Mouse (Mus musculus) lung, postnatal 4 days (tissue): ENCODE results near the gene 8030411F24Rik.
"Not testable (repeated sequence)": the region's sequence is repeated elsewhere in the genome, so short reads cannot be mapped to it uniquely, and the experiment has no call there.

ENCODE experiments used
- DNase-seq, 2 experiments: peaks; one replicate each; pipeline ENCODE4 v3.0.0; 2021

Gene 8030411F24Rik

DNA sequence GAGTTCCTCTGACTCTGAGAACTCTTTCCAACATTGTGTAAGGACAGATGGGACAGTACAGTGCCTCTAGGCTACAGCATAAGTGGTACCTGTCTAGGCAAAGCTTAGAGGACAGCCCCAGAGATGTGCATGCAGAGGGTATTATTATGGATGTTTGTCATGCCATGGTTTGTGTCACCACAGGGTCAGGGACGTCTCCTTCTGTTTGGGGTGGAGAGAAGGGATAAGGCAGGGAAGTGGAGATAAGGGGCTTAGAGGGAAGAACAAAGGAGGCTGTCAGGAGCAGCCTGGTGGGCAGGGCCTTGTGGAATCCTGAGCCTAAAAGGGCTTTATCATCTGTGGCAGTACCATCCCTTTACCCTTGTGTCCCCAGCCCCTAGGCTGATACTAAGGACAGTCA, at the start of gene 8030411F24Rik:
TSS of gene 8030411F24Rik (plus strand) at position 301 of the 400 bp plus-strand sequence.
- DNase-seq = no peak

DNA sequence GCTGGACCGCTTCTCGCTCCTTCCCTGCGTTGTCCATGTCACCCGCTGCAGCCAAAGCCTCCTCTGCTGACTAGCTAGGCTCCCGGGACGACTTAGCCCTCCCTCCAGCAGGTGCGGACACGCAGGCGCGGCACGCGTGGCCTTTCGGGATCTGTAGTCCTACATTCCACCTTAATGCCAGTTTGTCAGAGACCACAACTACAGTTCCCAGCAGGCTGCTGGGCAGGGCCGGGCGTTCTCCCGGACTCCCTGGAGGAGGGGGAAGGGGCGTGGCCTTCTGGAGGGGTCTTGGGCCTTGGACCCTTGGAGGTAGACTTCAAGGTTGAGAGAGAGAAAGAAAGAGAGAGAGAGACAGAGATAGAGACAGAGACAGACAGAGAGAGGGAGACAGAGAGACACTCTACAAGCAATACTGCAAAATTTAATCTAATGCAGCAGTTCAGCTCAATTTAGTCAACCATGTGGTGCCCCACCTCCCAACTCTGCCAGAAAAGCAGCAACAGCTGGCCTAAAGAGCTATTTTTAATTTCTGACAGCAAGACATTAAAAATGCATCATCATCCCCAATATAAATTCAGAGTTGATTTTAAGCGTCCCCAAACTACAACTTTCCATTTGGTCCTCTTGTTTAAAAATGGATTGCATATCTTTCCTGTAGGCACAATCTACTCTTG, 49.3 kb upstream of the 8030411F24Rik start, which contains the start of gene Napb:
TSS of gene Napb (minus strand) at position 141 of the 674 bp plus-strand sequence.
- DNase-seq = peak; percentile 91 to 94

DNA sequence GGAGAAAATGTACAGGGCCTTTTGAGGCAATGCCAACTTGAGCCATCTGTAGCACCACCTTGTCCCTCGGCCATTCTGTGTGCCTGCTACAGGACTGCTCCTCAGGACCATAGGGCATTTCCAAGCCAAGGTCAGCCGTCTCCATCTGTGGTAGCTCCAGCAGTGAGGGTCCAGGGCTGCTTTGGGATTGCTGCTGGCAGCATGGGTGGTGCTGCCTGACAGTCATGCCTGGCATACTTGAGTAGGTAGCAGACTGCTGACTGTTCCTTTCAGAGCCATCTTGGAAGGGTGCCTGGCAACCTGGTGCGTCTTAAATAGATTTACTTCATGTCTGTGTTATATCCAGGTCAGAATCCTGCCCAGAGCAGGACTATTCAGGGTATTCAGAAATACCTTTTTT, 38.8 kb upstream of the 8030411F24Rik start:
- DNase-seq = no peak

DNA sequence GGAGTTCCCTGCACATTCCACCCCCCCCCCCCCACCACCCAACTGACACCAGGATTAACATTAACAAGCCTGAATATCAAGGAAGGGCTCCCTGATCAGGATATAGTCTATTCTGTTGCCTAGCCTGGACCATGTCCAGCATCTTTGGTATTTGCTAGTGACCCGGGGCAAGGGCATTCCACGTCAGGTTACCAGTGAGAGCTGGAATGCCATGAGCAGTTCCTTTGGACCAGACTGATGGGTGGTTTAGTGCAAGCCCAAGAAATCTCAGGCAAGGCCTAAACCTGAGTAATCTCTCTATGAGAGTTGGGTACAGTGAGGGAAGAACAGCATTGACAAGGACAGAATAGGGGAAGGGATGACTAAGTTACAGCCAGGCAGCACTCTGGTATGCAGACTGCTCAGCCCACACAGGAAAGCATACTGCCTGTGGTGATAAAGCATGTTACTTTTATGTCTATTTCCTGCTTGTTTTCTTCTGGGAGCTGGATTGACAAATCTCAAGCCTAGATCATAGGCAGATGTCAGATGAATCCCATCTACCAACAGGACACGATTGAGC, 37.9 kb upstream of the 8030411F24Rik start:
- no peak for DNase-seq

DNA sequence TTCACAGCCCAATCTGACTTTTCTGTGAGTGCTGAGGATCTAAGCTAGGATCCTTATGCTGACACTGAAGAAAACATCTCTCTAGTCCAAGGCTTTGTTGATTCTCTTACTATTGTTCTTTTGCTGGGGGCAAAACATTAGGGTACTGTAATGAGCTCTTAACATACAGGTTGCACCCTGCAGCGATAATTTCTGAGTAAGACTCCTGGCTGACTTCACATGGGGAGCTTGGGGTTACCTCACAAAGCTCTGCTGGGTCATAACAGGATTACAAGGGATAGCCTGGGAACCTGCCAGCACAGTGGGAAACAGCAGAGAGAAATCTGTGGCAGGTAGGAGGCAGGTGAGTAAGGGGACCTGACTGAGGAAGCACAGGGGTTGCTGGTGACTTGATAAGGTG, 31.8 kb upstream of the 8030411F24Rik start, which contains the start of gene Cstl1:
TSS of gene Cstl1 (plus strand) at position 301 of the 400 bp plus-strand sequence.
- no peak for DNase-seq

DNA sequence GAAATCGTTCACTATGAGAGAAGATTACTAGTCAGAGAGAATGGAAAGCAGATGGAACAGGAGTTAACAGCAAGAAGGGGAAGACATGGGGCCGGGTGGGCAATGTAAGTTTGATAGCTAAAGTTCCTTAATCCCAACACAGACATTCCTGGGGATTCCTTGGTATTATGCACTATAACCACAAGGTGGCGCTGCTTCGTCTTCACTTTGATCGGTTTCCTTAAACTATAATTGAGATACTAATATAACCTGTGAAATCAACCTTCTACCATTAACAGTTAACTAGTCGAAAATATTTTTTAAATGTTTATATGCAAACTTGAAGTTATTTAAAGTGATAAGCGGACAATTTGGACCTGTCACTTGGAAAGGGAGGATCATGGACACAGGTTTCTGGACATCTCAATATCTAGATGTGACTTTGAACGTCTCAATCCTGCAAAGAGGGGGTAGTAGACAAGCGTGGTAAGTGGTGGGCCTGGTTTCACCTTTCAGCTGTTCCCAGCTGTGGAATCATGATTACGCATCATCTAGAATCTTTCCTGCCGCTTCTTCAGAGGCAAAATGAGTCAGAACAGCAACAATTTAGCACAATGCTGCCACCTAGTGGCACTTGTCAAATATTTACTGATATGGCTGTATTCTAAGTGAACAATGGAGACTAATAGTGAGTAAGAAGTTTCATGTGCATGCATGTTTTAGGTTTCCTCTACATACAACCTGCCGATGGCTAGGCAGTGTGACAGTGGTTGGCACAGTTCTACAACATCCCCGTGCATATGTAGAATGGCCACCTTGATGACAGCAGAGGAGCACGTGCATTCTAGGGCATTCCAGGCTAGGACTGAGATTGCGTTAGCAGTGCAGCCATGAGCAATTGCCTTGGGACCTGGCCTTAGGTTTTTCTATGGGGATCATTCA, 29.7 kb upstream of the 8030411F24Rik start:
- DNase-seq = peak; percentile 25 to 76

DNA sequence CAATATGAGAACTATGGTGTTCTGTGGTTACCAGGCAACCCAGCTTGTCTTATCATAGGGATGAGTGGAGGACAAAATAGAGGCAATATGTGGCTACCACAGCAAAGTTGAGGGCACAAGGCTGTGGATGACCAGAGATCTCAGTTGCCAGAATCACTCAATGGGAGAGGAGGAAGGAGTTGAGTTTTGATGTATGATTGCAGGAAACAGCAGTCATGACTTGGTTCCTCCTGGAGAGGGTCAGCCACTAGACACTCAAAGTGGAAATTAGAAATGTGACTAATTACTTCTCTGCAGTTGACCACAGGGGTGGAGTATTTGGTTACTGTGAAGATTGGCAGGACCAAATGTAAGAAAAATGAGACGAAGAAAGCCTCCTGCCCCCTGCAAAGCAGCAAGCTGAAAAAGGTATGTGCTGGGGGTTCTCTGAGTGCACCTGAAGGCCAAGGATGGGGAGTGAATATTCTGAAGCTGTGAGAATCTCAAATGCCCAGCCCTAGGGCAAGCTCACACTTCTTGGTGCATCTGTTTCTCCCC, 27.4 kb upstream of the 8030411F24Rik start:
- no peak for DNase-seq

DNA sequence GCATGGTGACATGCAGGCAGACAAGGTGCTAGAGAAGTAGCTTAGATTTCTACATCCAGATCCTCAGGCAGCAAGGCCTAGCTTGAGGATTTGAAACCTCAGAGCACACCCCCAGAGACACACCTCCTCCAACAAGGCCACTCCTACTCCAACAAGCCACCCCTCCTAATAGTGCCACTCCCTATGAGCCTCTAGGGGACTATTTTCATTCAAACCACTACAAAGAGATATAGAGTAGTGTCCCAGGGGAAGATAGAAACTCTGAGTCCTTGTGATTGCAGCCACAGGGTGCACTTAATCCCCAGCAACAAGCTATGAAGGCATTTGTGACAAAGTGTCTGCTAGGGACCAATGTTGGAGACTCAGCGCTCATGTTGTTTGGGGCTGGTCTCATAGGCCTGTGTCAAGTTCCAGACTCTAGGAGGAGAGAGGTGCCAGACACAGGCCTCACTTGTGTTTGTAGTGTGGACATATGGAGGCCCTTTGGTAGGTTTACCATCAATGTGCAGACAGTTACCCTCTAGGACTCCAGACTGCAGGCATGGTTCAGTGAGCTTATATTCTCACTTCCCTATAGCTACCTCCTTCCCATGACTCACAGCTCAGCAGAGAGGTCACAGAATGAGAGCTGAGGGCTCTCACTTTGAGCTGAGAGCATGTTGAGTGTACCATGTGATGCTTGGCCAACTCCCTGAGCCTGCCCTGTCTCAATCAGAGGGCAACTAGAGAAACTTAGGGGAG, 18.0 kb upstream of the 8030411F24Rik start:
- peak; percentile 61 to 72 for DNase-seq

DNA sequence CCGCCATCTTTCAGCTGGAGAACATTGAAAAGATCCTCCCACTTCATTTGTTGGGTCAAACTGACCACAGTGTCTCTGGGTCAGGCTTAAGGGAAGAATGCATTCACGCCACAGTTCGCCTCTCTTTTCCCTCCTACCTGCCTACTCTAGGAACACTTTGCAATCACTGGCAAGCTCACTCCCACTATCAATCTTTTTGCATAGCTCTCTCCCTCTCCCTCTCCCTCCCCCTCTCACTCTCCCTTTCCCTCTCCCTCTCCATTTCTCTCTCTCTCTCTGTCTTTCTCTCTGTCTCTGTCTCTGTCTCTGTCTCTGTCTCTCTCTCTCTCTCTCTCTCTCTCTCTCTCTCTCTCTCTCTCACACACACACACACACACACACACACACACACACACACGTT, 10.4 kb upstream of the 8030411F24Rik start, which contains the start of gene Cst11:
TSS of gene Cst11 (minus strand) at position 101 of the 400 bp plus-strand sequence.
- DNase-seq = not testable (repeated sequence)

DNA sequence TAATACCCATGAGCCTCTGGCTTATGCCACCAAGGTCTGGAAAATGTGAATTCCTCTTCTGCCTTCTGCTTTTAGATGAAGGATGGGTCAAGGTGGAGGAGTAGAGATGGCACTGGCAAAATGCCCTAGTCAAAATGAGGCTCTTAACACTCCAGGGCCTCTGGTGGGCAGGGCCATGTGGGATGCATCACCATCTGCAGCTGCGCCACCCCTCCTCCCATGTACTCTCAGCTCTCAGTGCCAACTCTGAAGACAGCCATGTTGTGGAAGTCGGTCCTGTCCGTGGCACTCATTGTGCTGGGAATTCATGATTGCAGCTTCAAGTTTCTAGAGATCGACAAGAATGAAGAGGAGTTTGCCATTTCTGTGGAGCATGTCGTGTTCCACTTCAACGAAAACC, 7.3 kb downstream of the 8030411F24Rik start, which contains the start of gene Cst12:
TSS of gene Cst12 (plus strand) at position 220 of the 400 bp plus-strand sequence.
- DNase-seq = no peak

DNA sequence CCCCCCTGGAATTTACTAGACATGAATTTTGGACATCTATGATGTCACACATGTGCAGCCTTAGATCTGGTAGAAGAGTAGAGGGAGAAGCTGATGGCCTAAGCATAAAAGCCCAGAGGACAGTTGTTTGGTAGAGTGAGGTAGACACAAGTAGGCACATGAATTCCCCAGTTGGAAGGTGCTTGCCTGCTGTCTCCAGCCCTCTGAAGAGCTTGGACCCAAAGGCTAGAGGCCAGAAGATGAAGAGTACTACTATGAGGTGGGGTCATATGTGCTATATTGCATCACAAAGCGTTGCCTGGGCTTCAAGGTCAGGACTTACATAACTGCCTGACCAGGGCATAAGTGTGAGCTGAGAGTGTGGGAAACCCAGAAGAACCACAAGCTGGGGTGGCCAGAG, 16.7 kb downstream of the 8030411F24Rik start, which contains the start of gene Cst8:
TSS of gene Cst8 (plus strand) at position 301 of the 400 bp plus-strand sequence.
- no peak for DNase-seq

DNA sequence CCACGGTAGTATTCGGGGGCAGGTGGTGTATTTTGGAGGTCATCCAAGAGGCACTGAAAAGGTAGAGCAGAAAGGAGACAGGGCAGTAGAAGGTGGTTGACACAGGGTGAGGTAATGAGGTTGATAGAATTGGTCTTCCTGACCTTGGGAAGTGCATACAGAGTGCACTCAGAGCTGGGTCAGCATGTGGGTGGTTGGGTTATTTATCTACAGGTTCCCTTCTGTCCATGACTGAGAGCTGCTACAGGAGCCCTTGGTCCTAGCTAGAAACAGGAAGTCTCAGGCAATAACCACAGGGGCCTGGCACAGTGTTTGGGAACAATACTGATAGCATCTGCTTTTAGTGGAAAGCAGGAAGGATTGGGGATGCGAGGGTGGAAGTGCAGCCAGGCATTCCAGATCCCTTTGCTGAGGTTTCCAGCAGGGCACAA, 19.7 kb downstream of the 8030411F24Rik start:
- no peak for DNase-seq

DNA sequence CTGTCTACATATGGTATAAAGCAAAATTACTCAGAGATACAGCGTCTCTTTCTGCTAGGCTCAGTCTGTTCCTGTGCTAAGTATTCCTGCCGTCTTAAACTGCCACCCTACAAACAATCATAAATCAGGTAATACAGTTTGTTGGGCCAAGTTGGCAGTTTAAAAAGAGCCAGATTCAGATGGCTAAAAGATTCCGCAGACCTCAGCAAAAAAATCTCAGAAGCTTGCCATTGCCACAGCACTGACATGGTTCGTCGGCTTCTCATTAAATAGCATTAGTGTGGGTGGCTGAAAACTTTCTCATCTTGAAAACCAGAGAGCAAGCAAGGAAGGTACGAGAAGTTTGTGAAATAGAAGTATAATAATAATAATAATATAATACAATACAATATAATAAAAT, 24.9 kb downstream of the 8030411F24Rik start:
- no peak for DNase-seq

DNA sequence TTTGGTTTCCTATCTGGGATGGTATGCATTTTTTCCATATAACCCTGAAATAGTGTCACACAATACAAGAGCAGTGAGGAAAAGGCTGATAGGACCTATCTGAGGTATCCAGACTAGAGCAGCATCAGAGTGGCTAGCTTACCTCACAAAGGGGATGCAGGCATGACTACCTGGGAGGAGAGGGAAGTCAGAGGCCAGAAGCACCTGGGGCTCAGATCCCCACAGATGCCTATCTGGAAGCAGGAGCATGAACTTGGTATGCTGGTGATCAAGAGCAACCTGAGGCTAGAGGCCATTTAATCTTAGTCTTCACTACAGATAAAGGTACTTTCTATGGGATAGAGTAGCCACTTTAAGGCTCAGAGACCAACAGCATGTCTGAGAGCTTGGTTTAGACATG, 38.1 kb downstream of the 8030411F24Rik start, which contains the start of gene Cst13:
TSS of gene Cst13 (plus strand) at position 173 of the 400 bp plus-strand sequence.
- no peak for DNase-seq

DNA sequence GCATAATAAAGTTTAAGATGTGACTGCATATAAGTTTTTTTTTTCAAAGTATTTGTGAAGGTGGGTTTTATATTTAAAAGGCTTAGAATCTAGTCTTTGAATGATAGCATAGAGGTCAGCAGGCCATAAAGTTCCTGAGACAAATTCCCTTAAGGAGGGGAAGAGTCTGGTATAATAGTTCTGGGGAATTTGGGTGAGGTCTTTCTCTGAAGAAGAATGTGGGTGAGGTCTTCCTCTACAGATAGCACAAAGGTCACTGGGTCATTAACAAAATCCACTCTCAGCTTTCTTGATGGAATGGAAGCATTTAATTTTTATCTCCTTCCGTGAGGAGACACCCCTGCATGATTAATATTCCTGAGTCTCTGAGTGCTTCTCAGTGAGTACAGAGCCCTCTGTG, 44.2 kb downstream of the 8030411F24Rik start:
- DNase-seq = no peak

DNA sequence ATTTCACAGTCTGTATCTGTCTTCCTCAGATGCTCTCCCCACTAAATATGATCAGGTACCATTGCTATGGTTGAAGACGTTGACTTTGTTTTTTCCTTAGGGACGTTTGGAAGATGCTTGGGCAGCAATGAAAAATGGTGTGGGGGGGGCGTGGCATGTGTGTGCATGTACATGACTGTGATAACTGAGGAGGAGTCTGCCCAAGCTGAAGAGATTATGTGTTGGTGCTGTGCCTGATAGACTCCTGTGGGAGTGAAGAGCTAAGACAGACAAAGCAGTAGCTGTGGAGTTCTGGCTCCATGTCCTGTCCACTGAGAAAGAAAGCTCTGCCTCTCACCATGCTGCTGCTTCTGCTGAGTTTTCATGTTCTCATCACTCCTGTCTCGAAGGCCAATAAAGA, 53.1 kb downstream of the 8030411F24Rik start, which contains the start of gene Cst9:
TSS of gene Cst9 (plus strand) at position 236 of the 400 bp plus-strand sequence.
- no peak for DNase-seq
